Mouse (Mus musculus) left cerebral cortex, postnatal 14 days (tissue): ENCODE measurements around the gene Etv4. TPM values are rescaled to one million over a fixed set of nuclear protein-coding genes. Genes with fewer than 3 reads are reported as not detected.

ENCODE experiments used
- DNase-seq, 2 experiments: peaks; one replicate each; pipeline ENCODE4 v3.0.0; 2021 to 2022; ENCODE audit warnings: low spot score in 2 of 2, mixed read lengths in 1 of 2
- intact Hi-C: fragments of 180-260 bp; cut with DNase I; formaldehyde crosslinking; loops from one replicate; pipeline ENCODE4 v1.15.1; 2025
- long read RNA-seq, 2 experiments: library from polyadenylated mRNA; stranded (forward); transcript quantifications; one replicate each; pipeline ENCODE4 v2.0.0; 2021
- total RNA-seq, 2 experiments: library from RNA; stranded (reverse); gene quantifications; 2 replicates each; pipeline ENCODE4 v1.2.3; 2021

Gene Etv4
- 10 to 100 TPM; 18.5 to 19.3 TPM for total RNA-seq
- long read RNA-seq, experiment 1, transcript Etv4-201 (13 exons, 2,395 nt): major isoform, 5 of 13 reads
- long read RNA-seq, experiment 1, partial matches to known transcripts: 5 of 13 reads
- long read RNA-seq, experiment 1, other reads (novel, unspliced or antisense): 1 of 13 reads
- long read RNA-seq, experiment 2, partial matches to known transcripts: 6 of 11 reads
- long read RNA-seq, experiment 2, other reads (novel, unspliced or antisense): 3 of 11 reads

DNA sequence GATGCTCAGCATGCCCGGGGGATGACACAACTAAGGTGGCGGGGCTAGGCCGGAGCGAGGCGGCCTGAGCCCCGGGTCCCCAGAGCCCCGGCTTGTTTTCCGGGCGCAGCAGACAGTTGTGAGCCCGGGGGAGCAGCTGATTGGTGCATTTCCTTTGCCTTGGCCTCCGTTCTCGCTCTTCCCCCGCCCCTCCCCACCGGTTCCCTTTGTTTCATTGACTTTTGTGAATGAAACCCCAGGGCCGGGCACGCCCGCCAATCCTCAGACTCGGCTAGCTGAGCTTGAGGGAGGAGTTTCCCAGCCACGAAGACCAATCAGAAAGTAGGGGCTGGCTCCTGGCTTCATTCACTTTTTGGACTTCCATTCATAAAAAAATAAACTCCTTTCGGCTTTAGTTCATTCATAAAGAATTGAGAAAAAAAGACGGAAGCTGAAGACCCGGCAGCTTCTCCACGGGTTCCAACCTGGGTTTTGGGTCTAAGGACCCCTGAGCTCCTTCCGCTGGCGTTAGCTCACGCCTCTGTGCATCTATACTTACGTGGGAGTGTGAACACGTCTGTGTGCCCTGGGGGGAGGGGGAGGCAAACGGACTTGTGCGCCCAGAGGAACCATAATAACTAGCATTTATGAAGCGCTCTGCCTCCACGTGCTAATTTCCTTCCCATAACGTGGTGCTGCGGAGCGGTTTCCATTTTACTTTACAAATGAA, at the start of gene Etv4:
TSS of gene Etv4 (minus strand) at position 229 of the 709 bp plus-strand sequence.
- peak; percentile 90 to 97 for DNase-seq

DNA sequence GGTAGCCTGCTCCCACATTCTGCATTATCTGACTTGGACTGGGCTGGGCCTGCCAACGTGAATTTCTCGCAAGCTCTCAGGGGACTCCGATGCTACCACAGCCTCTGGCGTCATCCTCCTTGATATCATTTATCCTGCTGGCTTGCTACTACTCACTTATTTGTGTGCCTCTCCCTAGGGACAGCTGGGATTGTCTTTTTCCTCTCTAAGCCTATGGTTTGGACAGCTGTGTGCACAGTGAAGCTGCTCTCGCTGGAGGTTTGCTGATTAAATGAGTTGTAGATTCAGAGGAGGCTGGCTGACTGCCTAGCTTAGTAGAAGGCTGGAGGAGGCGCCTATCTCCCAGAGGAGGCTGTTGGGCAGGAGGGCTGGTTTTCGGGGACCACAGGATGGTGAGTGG, 46.8 kb upstream of the Etv4 start:
- intact Hi-C loops: no loop called here
- DNase-seq: peak; percentile 60 to 73

More for the DNA sequence above, at the start of gene Etv4:
- intact Hi-C loops: no loop called here

DNA sequence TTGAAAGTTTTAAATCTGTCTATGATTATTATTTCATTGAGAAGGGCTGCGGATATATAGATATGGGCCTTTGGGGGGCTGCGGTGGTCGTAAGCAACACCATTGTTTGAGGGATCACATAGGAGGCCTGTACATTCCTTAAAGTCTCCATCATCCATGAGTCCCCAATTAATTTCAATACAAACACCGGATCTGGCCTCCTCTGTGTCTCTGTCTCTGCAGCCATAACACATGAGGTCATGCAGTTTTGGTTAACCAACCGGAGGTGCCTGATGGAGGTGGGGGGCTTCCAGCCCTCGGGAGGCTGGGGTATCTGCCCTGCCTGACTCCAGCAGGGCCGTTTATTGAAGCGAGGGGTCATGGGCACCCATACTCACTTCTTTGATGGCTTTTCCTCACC, 45.4 kb upstream of the Etv4 start:
- intact Hi-C loops: no loop called here
- DNase-seq: no peak

DNA sequence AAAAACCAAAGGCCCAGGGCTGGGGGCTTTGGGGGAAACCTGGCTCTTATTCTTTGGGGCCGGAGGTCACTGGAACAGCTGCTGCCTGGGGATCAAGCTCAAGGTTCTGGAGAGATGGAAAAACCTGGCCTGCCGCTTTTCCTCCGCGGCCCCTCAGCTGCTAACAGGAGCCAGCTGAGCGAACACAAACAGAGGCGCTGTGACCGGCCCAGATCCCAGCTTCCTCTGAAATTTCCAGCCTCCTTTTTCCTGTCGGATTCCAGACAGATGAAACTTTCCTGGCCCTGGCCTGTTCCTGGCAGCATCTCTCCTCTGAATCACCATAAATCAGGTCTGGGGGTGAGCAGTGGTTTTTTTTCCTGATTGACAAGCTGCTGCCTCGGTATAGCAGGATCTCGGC, 44.9 kb upstream of the Etv4 start:
- no peak for DNase-seq
- intact Hi-C loops: no loop called here

DNA sequence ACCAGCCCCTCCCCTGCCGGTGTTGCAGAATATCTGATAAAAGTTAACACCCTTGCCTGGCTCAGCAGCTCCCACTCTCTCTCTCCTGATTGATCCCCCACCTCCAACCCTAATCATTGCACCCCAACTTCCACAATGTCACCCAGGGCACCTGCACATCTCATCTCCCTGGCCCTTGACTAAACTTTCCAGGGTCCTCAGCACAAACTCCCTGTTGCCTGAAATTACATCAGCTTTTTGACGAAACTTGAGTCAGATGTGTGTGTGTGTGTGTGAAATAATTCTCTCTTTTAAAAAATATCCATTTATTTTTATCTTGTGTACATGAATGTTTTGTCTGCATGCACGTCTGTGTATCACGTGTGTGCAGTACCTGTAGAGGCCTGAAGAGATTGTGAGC, 43.5 kb upstream of the Etv4 start:
- intact Hi-C loops: no loop called here
- DNase-seq: no peak

DNA sequence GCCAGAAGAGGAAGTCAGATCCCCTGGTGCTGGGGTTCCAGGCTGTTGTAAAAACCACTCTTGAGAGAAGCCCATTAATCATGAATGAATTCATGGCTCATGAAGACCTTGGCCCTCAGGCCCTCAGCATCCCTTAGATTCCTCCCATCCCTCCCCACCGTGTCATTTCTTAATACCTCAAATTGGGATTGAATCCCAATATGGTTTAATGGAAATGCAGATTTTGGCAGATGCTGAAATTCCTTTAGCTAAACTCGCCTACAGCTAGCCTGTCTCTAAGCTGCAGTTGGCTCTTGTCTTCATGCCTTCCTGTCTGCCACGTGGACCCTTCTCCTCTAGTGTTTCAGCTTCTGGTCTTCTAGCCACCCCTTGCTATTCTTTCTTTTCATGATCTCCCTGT, 38.0 kb upstream of the Etv4 start:
- DNase-seq: no peak
- intact Hi-C loops: no loop called here

DNA sequence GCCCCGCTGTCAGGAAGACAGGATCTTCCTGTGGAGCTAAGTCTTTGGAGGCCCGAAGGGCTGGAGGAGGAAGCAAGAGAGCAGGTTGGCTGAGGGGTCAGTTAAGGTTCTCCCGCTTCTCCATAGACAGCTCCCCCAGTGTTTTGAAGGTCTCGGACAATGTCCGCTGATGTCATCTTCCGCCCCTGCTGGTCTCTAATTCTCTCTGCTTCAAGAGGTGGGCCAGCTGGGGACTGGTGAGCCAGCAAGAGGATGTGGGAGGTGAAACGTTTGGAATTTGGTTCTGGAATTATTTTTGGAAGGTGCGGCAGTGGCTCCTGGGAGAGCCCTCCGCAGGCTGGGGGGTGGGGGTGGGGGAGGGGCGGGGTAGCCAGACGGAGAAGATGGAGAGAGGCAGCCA, 35.7 kb upstream of the Etv4 start:
- intact Hi-C loops: no loop called here

DNA sequence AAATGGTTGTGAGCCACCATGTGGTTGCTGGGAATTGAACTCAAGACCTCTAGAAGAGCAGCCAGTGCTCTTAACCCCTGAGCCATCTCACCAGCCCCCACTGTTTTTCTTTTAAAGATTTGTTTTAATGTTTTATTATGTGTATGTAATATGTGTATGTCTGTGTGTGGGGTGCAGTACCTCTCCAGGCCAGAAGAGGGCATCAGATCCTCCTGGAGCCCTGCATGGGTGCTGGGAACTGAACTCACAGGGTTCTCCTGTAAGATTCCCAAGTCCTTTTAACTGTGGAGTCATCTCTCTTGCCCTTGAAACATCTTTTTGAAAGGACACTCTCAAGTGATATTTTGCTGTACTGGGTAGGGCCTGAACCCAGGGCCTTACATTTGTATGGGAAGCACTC, 34.7 kb upstream of the Etv4 start:
- intact Hi-C loops: no loop called here
- DNase-seq: no peak

More for the DNA sequence above, 35.7 kb upstream of the Etv4 start:
- peak in 1 of 2 experiments; percentile 28 for DNase-seq

DNA sequence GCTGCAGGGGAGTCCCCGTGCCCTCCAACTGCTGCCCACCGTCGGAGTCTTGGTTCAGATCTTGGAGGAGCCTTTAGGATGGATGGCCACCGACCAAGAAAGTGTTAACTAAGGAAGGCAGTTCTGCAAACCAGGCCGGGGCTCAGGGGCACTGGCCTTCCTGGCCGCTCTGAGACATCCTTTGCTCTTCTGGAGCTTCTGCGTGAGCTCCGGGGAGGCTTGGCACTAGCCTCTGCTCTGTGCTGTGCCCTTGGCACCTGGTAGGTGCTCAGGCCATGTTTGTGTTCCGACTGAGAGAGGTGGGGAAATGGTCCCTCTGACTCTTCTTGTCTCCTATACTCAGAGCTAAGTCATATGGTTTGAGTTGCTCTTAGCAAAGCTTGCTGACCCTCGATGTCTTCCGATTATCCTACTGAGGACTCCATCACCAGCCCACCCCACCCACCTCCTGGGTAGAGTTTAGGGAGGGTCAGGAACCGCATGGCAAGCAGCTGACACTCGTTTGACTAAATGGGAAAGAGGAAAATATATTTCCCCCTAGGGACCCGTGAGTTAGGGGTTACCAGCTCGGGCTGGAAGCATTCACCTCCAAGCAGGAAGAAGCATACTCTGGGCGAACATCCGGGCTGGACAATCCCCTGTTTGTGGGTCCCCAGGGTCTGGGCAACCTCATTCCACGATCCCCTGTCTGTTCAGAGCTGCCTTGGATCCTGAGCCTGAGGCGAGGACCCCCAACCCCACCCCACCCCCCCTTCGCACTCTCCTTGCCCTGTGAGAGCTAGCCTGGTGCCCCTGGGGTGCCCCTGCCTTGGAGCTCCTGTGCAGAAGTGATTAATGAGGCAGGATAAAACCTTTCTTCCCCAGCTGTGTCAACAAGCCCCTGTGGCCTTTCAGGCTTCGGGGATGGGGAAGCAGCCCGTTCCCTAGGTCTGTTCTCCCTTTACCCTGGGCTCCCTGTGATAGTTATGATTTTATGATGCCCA, 30.2 kb upstream of the Etv4 start:
- intact Hi-C loops: loop anchor here (2.0 kb wide), 1 partner anchor 89 kb away; no protein-coding TSS in a partner anchor

DNA sequence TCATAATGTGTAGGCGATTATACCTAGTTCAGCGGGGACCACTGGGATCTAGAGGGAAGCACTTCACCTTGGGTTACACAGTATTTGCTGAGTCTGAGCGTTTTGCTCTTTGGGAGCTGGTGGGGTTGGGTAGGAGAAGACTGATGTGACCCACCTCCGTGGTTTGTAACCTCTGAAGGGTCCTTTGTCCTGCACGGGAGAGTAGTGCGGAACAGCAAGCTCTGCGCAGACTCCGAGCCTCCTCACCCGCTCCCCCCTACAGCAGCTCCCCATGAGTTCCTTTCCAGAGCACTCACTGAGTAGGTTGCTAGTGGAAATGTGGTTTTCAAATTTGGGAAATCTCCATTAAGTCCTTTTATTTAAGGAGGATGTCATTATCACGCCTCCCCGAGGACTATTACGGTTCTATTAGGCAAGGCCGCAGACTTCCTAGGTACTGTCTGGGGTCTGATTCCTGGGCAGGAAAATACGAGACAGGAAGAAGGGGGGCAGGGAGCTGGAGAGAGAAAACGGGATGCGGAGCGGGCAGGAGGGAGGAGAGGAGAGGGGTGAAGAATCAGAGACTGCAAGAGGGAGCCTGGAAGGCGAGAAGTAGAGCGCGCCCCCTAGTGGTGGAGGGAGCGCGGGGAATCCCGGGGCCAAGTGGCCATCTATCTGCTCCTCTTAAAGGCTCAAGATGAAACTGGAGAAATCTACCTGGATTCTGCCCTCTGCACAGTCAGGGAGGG, 29.4 kb upstream of the Etv4 start:
- intact Hi-C loops: loop anchor here (2.0 to 5.0 kb wide), 3 partner anchors 52 to 158 kb away; no protein-coding TSS in a partner anchor
- DNase-seq: peak; percentile 69 to 78

More for the DNA sequence above, 30.2 kb upstream of the Etv4 start:
- no peak for DNase-seq

DNA sequence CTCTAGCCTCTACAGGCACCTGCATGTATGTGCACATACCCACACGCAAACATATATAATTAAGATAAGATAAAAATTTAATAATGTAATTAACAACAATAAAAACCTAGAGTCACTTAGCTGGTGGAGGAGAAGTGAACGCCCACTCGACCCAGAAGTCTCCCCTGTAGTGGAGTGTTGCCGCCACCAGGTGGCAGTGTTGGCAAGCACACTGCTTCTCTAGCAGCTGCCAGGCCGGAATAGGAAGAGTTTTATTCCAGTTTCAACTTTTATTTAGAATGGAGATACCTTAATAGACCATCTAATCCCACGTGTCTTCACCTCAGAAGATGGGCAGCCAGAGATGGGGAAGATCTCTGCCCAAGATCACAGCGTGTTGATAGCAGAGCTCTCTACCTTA, 28.1 kb upstream of the Etv4 start:
- peak; percentile 83 to 89 for DNase-seq
- intact Hi-C loops: loop anchor here (1.0 to 5.0 kb wide), 3 partner anchors 51 to 159 kb away; no protein-coding TSS in a partner anchor

DNA sequence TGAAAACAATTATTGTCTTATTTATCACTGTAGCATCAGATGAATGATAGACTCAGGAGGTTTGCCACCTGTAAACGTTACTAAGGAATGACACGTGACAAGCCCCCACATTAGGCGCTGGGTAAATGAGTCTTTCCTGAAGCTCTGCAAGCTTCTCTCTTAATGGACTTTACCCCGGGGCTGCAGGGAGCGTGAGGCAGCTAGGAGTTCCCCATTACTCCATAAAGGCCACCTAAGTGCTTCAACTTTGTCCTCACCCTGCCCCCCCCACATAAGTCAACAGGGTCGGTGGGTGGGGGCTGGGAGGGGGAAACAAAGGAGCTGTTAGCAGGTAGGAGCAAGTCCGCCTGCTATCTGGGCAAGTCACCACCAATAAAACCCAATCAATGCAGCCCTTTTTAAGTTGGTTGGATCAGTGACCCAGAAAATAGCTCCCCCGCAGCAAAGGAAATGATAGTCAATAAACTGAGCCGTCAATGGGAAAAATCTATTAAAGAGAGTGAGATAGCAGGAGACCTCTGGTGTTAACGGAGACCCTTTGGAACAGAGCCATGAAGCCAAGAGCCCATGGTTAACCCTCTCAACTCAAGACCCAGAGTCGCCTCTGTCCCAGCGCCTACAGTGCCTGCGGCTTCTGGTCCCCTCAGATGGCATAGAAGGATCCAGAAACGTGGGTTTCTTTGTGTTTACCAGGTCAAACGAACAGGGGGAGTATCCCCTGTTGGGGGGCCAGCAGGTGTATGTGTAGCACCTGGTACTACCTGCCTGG, 24.1 kb upstream of the Etv4 start:
- intact Hi-C loops: no loop called here
- no peak for DNase-seq

DNA sequence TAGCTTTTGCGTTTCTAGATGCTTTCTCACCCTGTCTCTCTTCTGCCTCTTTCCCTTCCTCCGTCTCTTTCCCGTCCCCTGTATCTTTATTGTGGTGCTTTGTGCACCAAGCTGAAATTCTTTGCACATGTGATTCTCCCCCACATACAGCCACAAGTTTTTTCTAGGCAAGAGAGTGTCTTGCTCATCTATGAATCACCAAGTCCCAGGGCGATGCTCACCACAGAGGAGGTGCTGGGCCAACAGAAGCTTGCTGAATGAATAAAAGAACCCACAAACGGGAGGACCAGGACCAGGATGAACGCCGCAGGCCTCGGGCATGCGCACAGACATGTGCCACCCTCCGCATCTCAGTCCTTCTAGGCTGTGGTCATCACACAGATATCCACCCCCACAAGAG, 22.1 kb upstream of the Etv4 start:
- intact Hi-C loops: no loop called here
- peak; percentile 25 to 40 for DNase-seq

DNA sequence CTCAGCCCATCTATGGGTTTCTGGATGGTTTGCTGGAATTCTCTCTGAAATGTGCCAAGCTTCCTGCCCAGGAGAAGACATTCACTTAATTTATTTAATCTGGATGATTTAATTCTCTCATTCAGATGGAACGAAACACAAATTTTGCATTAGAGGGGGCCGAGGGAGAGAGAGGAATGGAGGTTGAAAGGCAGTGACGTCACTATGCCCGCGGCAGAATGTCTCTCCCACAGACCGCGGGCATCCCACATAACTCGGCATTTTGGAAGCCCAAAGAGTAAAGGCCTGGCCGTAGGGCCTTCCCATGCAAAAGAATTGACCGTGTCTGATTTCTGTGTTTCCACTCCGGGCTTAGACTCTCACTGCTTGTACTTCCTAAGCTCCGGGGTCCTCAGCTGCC, 21.6 kb upstream of the Etv4 start:
- DNase-seq: no peak
- intact Hi-C loops: no loop called here

DNA sequence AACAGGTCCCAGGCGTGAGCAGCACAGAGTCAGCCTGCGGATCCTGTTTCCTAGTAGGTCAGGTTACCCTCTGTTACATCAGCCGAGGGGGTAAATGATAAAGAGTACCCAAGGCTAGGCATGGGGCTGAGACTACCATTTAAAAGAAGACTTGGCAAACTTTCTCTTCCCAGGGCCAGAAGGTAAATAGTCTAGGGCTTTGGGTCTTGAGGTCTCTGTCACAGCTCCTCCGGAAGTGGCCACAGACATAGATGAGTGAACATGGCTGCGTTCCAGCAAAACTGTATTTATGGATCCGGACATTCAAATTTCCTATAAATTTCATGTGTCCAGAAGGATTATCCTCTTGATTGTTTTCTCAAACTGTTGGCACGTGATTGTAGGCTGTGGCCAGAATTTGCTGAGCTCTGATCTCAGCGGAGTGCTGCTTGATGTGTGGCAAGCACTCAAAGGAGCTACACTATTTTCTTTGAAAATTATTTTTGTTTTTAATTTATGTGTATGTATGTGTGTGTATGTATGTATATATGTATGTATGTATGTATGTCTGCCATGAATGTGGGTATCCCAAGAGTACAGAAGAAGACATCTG, 20.0 kb upstream of the Etv4 start:
- intact Hi-C loops: no loop called here
- no peak for DNase-seq

DNA sequence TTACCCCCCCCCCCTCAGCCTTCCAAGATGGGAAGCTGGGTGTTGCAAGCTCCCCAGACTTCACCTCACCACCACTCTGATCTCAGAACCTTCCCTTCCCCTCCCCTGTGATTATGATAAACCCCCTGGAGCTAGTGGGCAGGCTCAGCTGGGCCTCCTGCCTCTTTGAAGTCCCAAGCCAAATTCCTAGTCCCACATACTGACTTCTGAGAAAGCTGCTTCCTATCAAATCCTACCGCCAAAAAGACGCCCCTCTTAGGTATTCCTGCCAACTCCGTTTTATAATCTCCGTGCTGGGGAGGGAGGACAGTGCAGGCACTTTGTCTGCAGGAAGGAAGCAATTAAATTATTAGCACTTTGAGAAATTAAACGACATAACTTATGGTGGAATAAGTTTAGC, 16.2 kb upstream of the Etv4 start:
- intact Hi-C loops: no loop called here
- no peak for DNase-seq

DNA sequence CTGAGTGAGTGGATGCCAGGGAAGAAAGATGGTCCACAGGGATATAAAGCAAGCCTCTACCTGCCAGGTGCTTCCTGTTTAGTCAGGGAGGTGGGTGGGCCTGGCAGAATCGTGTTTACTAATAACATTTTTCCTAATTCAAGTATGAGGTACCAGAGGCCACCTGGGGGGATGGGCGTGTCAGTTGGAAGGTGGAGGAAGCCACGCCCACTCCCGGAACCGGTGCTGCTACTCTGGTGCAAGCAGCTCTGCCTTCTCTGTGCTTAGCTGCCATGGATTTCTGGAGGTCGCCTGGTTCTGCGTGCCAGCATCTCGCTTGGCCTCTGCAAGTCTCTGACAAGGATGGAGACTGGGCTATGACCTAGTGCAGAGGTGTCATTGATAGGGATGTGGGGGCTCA, 12.9 kb upstream of the Etv4 start:
- intact Hi-C loops: no loop called here
- DNase-seq: no peak

DNA sequence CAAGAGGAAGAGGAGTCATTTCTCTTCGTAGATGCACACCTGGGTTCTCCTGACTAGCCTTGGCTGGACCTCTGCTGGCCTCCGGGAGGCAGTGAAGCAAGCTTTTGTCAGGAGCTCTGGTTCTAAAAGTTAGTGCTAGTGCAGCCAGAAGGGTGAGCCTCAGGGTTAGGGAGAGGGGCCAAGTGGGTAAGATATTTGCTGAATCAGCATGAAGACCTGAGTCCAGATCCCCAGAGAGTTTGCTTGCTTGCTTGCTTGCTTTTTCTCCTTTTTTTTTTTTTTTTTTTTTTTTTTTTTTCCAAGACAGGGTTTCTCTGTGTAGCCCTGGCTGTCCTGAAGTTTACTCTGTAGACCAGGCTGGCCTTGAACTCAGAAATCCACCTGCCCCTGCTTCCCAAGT, 12.2 kb upstream of the Etv4 start:
- no peak for DNase-seq
- intact Hi-C loops: no loop called here
